Mouse (Mus musculus): Measurements from ENCODE around the gene Pgam2.

Pgam2 gene

DNA sequence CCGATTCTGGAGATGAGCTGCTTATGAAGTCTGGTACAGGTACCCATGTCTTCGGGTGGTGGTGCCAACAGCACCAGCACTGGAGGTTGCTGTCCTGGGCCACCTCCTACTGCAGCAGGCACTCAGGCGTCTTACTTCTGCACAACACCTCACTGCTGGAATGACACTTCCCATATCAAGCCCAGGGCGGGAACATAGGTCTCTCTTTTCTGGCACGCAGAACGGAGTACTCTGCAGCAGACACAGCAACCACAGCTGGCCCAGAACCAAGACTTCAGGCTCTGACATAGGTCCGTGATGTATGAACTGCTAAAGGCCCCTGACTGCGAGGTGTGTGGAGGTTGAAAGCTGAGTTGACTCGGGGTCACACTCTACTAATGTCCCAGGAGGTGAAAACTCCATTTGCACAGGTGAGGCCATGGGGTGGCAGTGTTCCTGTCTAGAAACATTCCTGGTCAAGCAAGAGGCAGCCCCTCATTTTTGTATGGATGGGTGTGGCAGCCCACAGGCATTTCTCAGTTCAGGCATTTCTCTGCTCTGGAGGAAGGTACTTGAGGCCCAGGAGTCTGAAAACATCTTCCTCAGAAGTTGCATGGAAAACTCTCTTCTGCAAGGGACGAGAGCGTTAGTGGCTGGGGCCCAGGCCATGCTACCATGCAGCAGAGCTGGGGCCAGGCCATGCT is 25.1 kb upstream of the Pgam2 start:
- no peak for TF ChIP-seq GATA4 (IDR thresholded peaks at IDR 0.05; ENCODE audit: insufficient replicate concordance, low read length)

DNA sequence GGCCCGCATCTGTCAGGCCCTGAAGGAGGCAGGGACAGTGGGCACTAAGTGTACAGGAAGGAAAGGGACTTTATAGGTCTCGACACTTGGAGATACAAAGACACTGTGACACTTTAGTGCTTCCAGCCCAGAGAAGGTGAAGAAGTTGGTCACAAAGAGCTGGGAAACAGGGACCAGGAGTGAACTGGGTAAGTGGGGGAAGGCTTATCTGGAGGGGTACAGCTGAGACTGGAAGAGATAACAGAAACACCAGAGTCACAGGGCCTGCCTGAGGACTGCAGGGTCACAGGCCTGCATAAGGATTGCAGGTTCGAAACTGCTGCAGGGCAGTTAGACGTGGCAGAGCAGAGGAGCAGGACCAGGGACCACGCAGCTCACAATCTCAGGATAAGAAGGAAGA is 24.4 kb upstream of the Pgam2 start:
- no peak for TF ChIP-seq GATA4 (IDR thresholded peaks at IDR 0.05; ENCODE audit: insufficient replicate concordance, low read length)

DNA sequence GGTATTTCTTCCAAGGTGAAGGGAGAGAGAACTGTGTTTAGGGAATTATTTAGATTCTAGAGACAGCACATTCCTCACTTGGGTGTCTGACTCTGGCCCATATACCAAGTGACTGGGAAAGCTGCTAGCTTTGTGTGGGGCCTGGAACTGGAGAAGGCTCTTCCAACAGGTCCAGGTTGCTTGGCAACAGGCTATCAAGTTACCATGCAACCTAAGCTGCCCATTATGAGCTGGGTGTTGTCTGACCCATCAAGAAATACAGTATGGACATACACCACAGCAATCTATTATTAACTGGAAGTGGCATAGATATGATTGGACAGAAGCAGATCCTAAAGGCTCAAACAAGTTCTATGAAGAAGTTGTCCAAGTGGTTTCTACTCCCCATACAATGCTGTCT is 21.9 kb upstream of the Pgam2 start:
- TF ChIP-seq GATA4 (IDR thresholded peaks at IDR 0.05; ENCODE audit: insufficient replicate concordance, low read length), result no peak

DNA sequence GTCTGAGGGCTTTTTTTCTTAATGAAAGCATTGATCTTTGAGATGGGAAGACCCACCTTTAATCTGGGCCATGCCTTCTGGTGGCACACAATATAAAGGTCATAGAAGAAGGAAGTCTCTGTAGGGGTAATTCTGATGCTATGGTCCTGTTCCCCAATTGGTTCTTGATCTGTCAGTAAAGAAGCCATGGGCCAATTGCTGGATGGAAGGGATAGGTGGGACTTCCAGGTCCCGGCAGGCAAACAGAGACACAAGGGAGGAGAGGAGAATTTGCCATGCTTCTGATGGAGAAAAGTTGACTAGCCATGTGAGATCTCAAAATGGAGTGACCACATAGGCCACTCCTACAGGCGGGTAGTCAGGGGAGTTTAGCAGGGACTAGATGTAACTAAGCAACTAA is 15.7 kb upstream of the Pgam2 start:
- no peak for TF ChIP-seq GATA4 (IDR thresholded peaks at IDR 0.05; ENCODE audit: insufficient replicate concordance, low read length)

DNA sequence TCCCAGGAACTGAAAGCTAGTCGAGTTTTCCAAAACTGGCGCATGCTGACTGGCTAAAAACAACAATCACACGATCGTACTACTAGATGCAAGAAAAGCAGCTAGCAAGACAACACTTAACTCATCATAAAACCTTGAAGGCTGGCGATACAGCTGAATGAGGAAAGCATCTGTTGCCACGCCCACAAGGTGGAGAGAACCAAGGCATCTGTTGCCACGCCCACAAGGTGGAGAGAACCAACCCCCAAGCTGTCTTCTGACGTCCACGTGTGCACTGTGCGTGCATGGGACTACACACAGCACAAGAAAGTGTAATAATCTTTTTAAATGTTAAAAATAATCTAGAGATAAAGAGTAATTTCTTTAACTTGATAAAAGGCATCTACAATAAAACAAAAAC is 9.8 kb upstream of the Pgam2 start:
- TF ChIP-seq GATA4 (IDR thresholded peaks at IDR 0.05; ENCODE audit: insufficient replicate concordance, low read length), result no peak

DNA sequence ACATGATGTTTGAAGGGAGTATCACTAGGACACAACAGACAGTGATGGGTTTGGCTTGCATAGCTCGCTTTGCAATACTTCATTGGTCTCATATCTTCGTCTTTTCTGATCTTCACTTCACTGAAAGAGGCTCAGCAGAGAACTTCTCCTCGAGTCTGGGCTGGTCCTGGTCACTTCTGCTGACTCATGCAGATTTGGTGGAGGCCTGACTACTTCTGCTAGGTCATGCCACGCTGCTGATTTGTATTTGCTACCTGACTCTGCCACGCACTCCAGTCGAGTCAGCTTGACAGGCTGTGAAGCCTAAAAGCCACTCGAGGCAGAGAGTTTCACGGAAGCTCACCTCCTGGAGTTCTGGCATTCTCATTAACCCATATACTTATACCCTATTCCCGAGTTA is 4.4 kb upstream of the Pgam2 start:
- TF ChIP-seq GATA4 (IDR thresholded peaks at IDR 0.05; ENCODE audit: insufficient replicate concordance, low read length), result no peak

DNA sequence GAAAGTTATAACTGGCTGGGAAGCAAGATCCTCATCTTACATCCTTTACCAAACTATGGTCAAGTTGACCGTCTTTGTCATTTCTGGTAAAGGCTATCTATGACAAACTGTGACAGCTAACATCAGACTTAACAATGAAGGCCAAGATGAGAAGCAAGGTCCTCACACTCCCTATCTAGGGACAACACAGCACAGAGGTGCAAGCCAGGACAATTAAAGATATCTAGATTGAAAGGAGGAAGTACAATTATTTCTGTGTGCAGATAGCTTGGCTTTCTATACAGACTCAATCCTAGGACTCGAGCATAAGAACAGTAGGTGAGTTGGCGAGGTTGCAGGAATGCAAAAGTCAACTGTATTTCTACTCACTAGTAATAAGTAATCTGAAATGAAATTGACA is 2.2 kb upstream of the Pgam2 start:
- TF ChIP-seq GATA4 (IDR thresholded peaks at IDR 0.05; ENCODE audit: insufficient replicate concordance, low read length), result no peak

DNA sequence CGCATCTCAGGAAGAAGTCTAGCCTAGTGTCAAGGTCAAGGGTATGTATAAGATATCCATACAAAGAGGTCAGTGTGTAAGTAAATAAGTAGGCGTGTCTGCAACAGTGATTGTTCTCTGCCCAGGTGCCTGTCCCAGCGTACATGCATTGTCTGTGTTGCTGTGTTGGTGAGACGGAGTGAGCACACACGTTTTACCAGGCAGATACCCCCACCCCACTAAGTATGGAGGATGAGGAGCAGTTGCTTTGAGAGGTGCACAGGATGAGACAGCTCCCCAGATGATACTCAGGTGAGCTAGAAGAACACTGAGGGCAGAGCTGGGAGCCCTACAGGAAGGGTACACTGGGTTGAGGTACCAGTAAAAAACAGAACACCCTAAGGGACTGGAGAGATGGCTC is 641 bp upstream of the Pgam2 start:
- no peak for TF ChIP-seq GATA4 (IDR thresholded peaks at IDR 0.05; ENCODE audit: insufficient replicate concordance, low read length)

DNA sequence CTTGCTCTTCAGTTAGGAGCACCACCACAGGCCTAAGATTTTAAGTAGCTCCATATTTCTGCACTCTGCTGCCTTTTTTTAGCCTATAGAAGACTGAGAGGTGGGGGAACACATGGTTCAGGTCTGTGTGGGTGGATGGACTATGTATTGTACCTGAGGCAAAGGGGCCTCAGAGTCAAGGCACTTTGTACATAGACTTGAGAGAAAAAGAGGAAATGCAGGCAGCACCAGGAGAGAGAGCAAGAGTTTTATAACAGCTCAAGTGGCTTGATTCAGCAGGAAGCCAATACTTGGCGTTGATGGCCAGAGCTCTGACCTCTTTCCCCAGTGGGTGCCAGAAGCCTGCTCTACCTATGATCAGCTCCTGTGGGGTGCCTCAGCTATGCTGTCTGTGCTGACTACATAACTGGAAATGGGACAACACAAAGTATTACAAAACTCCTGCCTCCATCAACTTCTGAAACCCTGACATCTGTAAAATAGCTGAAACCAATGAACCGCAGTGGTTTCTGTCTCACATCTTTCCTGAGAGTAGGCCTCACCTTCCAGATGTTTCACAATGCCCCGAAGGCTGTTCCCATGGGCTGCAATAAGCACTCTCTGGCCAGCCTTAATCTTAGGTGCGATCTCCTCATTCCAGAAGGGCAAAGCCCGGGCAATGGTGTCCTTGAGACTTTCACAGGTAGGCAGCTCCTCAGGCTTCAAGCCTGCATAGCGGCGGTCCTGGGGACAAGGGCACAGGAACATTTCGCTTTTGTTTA is 896 bp downstream of the Pgam2 start:
- no peak for TF ChIP-seq GATA4 (IDR thresholded peaks at IDR 0.05; ENCODE audit: insufficient replicate concordance, low read length)

DNA sequence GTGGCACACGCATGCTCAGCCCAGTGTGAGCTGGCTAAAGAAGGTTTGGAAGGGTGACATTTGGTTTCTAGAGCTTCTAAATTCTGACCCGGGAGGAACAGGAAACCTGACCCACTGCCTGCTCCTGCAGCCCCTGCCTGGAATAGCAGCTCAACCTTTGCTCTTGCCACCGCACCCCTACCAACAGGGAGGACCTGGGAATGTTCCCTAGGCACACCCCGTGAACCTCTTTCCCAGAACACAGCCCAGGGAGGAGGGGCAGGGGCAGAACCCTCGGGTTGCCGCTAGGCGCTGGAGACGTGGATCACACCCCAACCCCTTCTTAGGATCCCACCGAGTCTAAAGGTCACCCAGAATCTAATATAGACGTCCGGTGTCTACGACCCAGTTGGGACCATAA is 1.5 kb downstream of the Pgam2 start:
- no peak for TF ChIP-seq GATA4 (IDR thresholded peaks at IDR 0.05; ENCODE audit: insufficient replicate concordance, low read length)

DNA sequence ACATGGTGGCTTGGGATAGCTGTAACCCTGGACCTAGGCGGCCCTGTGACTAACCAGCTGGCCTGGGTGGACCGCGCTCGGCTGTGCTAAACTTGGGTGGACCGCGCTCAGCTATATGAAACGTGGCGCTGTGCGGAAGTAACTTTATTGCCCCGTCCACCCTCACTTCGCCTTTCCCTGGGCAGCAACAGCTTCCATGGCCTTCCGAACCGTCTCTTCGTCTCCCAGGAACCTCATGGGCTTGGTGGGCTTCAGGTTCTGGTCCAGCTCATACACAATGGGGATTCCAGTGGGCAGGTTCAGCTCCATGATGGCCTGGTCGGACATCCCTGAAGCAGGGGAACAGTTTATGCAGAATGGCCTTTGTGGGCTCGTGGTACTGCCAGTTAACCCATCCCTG is 2.0 kb downstream of the Pgam2 start:
- no peak for TF ChIP-seq GATA4 (IDR thresholded peaks at IDR 0.05; ENCODE audit: insufficient replicate concordance, low read length)

DNA sequence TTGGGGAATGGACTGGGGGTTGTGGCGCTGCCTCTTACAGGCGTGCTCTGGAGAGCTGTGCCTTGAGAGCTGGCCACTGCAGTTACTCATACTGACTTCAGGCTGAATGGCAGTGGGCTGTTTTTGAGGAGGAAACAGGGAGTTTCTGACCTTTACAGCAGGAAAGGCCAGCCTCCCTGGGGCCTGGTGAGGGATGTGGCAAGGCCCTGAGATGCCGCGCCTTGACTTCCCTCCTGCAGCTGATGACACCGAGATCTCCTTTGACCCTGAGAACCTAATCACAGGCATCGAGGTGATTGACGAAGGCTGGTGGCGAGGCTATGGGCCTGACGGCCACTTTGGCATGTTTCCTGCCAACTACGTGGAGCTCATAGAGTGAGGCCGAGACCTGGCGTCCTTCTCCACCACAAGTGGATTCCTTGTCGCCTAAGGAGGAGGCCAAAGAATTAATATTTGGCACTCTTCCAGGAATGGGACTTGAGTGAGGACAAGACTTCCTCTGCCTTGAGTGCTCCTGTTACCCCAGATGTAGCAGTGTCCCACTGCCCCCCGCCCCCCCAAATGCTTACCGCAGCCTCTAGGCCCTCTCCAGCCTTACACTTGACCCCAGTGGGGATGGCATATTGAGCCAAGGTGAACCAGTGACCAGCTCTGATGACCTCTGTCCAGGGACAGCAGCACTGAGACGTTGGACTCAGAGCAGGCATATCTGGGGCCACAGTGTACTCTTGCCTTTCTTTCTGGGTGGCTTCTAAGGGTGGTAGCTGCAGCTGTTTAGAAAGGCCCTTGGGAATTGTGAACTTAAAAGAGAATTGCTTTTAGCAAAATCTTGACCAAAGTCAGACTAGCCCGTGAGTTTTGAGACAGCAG is 3.7 kb downstream of the Pgam2 start:
- no peak for TF ChIP-seq GATA4 (IDR thresholded peaks at IDR 0.05; ENCODE audit: insufficient replicate concordance, low read length)

DNA sequence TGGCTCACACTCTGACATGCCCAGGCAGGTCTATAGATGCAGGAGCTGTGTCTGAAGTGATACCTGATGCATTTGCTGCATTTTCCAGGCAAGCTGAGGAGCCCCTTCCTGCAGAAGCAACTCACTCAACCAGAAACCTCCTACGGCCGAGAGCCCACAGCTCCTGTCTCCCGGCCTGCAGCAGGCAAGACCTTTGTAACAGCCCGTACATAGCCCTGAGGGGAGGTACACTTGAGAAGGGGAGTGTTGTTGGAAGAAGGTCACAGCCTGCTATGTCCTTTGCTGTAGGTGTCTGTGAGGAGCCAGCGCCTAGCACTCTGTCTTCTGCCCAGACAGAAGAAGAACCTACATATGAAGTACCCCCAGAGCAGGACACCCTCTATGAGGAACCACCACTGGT is 5.6 kb downstream of the Pgam2 start:
- no peak for TF ChIP-seq GATA4 (IDR thresholded peaks at IDR 0.05; ENCODE audit: insufficient replicate concordance, low read length)

DNA sequence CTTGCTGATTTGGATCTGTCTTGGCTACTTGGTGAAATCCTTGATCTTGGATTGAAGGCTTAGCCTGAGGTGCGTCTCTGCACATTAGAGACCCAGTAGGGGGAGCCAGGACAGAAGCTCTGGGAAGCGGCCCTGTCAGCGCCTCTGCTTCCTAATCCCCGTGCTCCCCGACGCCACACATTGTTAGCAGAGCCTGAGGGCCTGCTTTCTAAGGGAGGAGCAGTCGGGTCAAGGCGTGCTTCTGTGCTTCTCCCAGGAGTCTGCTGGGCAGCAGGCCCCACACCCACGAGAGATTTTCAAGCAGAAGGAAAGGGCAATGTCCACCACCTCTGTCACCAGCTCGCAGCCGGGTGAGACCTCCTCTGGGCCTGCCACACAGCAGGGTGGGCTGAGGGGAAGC is 6.2 kb downstream of the Pgam2 start:
- no peak for TF ChIP-seq GATA4 (IDR thresholded peaks at IDR 0.05; ENCODE audit: insufficient replicate concordance, low read length)

DNA sequence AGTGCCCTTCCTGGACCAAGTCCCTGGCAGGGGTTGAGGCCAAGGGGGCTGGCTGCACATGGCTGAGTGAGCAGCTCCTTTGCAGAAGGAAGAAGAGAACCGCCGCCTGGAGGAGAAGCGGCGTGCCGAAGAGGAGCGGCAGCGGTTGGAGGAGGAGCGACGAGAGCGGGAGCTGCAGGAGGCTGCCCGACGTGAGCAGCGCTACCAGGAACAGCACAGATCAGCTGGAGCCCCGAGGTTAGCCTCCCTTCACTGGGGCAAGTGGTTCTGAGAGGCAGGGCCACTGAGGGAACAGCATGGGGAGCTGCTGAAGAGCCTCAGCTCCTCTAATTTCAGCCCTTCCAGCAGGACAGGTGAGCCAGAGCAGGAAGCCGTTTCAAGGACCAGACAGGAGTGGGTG is 6.6 kb downstream of the Pgam2 start:
- no peak for TF ChIP-seq GATA4 (IDR thresholded peaks at IDR 0.05; ENCODE audit: insufficient replicate concordance, low read length)

DNA sequence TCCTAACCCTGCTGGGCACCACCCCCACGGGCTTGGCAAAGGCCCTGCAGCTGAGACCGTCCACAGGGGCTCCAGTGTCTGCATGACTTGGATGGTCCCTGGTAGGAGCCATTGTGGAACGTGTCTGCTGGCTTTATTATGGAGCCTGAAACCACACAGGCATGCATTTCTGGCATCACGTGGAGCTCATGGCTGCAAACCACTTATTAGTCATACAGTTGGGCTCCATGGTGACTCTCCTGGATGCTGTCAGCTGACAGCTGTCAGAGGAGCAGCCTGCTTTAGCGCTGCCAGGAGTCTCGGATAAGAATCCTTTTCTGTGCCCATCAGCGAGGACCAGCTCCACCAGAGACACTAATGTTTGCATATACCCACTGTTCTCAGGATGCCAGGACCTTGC is 7.8 kb downstream of the Pgam2 start:
- TF ChIP-seq GATA4 (IDR thresholded peaks at IDR 0.05; ENCODE audit: insufficient replicate concordance, low read length), result no peak

All from liver, adult (tissue).